Mouse (Mus musculus) heart, postnatal 10 days (tissue): Measurements from ENCODE around the gene 4930558K02Rik. TPM values are rescaled to one million over a fixed set of nuclear protein-coding genes. Genes with fewer than 3 reads are reported as not detected.

Experiments
- DNase-seq, 2 experiments: peaks; one replicate each; pipeline ENCODE4 v3.0.0; 2021
- intact Hi-C: fragments of 180-260 bp; cut with DNase I; formaldehyde crosslinking; loops from one replicate; pipeline ENCODE4 v1.15.1; 2025
- total RNA-seq, 2 experiments: library from RNA; stranded (reverse); gene quantifications; 2 replicates each; pipeline ENCODE4 v1.2.3; 2021

Gene 4930558K02Rik
- total RNA-seq, 2 experiments from 2014 or later: not detected

DNA sequence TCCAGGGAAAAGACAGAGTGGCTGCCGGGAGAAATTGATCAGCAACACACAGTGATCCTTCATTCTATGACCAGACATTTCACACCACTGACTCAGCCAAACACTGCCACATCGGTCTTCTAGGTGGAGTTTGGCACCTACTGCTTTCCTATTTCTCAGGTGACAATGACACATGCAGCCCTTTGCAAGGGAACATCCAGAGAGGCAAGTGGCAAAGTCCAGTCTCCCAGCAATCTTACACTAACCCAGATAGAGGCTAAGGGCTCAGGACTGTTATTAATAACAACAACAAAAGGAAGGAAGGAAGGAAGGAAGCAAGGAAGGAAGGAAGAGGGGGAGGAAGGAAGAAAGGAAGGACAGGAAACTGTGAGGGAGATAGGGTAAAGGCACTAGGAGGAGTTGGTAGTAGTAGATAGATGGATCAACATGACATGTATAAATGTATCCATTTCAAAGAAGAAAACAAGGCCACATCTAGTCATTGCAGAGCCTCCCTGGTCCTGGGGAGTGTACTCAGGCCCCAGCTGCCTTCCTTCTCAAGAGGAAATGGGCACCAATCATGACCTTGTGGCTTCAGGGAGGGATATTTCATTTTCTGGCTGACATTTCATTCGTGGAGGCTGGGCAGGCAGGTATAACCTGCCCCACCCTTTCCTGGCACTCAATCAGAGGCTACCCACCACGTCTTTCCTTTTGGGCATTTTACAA, 66.3 kb downstream of the 4930558K02Rik start:
- intact Hi-C loops: no loop called here
- no peak for DNase-seq

DNA sequence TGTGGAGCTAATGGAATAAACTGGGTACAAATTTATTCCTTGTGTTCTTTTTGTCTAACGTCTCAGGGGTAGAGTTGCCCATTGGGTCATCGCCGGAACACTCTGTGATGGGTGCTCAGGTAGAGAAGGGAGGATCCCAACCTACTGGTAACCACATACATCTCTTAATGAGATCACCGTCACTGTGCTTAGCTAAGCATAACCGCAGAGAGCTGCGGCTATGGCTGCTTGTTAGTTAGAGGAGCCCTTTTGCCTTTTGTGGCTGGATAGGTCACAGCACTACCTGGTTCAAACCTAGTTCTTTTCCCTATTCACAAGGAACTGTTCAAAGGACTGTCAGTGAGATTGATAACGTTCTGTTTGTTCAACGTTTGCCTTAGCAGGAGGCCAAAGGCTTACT, 70.4 kb downstream of the 4930558K02Rik start:
- intact Hi-C loops: no loop called here

DNA sequence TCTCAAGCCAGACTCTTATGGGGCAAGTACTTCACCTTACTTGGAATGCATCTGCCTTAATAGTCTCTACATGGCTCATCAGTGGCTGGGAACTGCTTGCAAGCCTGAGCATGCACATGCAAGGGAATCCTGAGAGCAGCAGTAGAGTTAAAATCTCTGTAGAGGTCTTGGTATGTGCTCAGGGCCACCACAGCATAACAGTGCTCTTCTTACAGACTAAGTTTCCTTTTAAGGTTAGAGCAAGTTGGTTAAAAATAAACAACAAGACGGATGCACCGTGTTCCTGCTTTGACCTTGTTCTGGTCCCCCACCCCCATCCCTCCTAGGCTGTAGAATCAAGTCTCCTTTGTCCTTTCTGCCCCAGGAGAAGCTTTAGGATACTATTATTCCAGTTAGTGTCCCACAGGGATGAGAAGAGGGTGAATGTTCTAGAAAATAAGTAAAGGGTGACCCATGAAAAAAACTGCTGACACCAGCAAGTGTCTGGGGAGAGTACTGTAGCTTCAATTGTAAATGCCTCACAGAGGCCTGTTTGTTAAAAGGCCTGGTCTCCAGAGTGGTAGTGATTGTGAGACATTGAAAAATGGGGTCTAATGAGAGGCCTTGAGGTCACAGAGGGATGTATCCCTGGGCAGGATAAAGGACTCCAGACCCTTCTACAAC, 71.5 kb downstream of the 4930558K02Rik start:
- DNase-seq: peak in 1 of 2 experiments; percentile 4
- intact Hi-C loops: no loop called here

More for the DNA sequence above, 70.4 kb downstream of the 4930558K02Rik start:
- no peak for DNase-seq

DNA sequence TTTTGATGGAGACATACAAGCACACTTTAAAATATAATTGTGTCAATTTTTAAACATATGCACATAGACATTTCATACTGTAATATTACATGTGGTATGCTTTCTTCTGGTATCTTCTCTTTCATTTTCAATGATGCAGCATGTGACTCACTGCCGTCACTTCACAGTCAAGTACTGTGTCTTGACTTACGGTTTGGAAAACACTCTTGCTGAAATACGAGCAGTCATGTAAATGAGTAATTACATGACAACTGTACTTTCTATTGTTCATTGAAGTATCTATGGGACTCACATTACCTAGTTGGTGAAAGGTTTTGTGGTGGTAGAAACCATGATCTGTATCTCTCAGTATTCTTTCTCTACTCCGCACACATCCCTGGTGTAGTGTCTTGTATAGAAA, 72.3 kb downstream of the 4930558K02Rik start:
- intact Hi-C loops: no loop called here
- no peak for DNase-seq

DNA sequence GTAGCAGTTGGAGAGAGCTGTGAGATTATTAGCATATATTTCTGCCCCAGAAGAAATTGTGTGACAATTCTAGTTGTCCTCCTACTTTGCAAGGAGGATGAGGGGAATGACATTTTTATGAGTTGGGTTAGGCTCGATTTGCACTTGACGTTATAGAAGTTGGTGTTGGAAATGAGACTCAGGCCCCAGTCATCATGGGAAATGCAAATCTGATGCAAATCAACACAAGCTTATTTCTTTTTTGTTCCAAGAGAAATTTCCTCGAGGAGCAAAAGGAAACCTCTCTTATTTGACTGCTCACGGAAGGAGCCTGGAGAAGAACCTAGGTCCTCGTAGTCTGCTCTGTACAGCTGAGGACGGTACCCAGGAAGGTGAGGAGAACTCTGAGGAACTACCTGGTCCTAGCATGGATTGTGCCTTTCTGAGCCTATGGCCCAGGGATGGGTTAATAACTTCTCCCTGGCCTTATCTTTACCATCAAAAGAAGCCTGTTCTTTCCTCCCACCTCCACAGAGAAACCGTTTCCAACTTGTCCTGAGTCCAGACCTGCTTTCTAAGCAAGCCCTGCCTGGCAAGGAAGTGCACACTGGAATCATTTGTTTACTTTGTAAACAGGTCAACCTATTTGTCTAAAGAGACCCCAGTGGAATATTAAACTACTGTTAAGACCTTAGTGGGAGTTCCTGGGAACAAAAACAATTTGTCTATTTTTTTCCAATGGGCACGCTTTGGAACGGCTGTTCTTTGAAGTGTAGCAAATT, 76.6 kb downstream of the 4930558K02Rik start:
- intact Hi-C loops: no loop called here
- DNase-seq: no peak

DNA sequence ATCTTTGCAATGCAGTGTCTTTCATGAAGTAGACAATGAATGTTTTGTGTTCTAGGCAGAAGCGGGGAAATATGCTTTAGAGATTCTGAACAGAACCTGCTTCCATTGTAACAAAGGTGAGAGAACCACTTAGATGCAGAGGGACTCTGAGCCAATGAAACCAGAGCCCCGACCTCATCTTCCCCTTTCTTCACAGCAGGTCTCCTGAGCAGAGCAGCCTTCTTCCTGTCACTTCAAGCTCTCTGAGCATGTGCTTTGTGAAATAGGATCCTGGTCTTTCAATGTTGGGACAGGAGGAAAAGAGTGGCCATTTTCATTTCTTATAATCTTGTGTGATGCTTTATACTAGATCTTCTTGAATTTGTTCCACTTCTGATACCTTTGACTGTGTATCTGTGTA, 79.3 kb downstream of the 4930558K02Rik start:
- intact Hi-C loops: no loop called here
- DNase-seq: no peak

DNA sequence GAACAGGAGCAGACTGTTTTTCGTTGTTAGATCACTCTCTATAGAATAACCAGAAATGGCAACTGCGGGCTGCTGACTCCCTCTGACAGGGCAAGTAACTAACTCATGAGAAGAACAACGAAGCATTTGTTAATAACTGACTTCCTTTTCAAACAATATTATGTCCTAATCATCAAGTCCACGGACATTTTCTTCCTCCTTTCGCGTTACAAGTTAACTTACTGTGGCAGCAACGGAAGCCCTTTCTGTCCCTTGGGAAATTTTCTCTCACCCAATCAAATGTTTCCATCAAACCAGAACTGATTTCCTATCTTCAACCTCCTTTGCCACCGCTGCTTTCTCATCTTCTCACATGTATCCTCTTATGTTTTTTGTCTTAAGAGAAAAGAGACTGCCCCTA, 82.2 kb downstream of the 4930558K02Rik start:
- intact Hi-C loops: no loop called here
- no peak for DNase-seq

DNA sequence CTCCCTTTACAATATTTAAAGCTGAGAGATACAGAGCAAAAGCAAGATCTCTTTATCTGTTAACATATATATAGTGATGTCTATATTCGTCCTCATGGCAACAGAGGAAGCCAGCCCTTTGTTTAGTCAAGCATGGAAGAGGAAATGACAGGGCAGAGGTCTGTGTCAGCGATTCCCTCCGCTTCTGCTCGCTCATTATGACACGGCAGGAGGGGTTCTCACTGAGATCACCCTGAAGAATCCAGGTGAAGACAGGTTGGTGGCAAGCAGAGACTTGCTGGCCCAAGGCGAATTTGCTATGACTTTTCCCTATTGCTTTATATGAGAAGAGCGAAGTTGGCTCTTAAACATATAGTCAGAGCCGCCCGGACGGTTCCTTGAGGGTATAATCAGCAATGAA, 83.3 kb downstream of the 4930558K02Rik start:
- intact Hi-C loops: no loop called here
- DNase-seq: peak in 1 of 2 experiments; percentile 13

DNA sequence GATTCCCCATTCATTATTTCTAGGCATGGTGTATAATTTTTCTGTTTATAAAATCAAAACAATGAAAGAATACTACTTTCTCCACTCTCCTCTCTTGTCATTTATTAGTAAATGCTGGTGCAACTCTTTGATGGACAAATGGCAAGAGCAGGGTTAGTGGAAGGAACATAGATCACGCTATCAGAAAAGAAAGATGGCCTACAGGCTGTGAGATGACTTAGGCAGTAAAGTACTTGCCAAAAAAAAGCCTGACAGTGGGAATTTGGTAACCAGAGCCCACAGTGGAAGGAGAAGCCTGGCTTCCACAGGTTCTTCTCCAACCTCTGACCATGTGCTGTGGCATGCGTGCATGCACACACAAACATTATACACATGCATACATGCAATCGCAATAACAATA, 84.4 kb downstream of the 4930558K02Rik start:
- intact Hi-C loops: no loop called here
- DNase-seq: no peak

DNA sequence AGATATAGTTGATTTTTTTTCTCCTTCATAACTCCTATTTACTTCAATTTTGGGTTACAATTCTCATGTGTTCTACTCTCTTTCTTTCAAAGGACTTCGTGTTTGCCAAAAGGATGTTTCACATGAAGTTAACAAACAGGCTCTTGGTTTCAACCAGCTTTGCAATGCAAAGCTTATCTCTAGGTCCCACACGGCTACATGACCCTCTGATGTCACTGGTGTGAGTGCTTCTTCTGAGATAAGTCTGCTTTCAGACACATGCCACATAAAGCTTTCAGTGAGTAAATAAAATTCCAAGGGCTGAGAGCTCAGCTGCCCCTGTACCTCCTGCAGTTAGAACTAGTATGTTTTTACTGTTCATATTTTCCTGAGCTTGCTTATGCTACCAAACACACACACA, 84.9 kb downstream of the 4930558K02Rik start:
- intact Hi-C loops: no loop called here
- DNase-seq: no peak

DNA sequence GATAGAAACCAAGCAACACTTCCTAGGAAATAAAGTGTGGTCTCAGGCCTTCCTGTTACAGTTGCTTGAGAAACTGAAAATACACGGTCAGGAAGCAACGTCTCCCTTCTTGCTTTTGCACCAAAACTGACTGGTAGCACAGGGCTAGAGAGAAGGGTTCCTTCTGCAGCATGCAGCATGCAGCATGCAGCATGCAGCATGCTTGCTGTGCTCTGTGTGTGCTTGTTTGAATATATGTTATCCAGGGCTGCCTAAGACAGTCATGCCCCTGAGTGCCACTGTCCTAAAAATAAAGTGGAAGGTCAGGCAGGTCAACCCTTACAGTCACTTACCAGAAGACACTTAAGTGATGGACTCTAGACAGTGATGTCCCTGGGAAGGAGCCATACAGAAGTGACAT, 85.3 kb downstream of the 4930558K02Rik start:
- intact Hi-C loops: no loop called here
- DNase-seq: no peak

Other genes starting within 250 kb of the 4930558K02Rik start
- not detected for gene Fasl, start 191.1 kb downstream of the 4930558K02Rik start, total RNA-seq
- gene Suco, start 103.0 kb downstream of the 4930558K02Rik start, total RNA-seq: 10 to 100 TPM; 17.4 to 23.4 TPM
- 10 to 100 TPM; 20.6 to 21.9 TPM for gene Pigc, start 10.4 kb downstream of the 4930558K02Rik start, total RNA-seq